Mouse (Mus musculus) urinary bladder, postnatal 36 days (tissue): ENCODE results near the gene Gm7324.
"Not testable (repeated sequence)": the region's sequence is repeated elsewhere in the genome, so short reads cannot be mapped to it uniquely, and the experiment has no call there.

ENCODE experiments used
- DNase-seq, 2 experiments: peaks; one replicate each; pipeline ENCODE4 v3.0.0; 2022; ENCODE audit warnings: low spot score in 2 of 2, mixed read lengths in 1 of 2

Gene Gm7324

GRCm38 (mm10) chr14:43697621-43698020 is at the start of gene Gm7324:
TSS of gene Gm7324 (plus strand) at chr14:43697828.
- DNase-seq, result not testable (repeated sequence)

GRCm38 (mm10) chr14:43677099-43677498 is 20.5 kb upstream of the Gm7324 start, which contains the start of gene Gm8165:
TSS of gene Gm8165 (minus strand) at chr14:43677199.
- not testable (repeated sequence) for DNase-seq

GRCm38 (mm10) chr14:43727385-43727784 is 29.8 kb downstream of the Gm7324 start, which contains the start of gene Gm16506:
TSS of gene Gm16506 (minus strand) at chr14:43727485.
- not testable (repeated sequence) for DNase-seq

- not testable (repeated sequence) for DNase-seq
These were observed 49.9 kb downstream of the Gm7324 start, which contains the start of gene Gm6526 for GRCm38 (mm10) chr14:43747566-43747965. TSS of gene Gm6526 (plus strand) at chr14:43747866.
